Mouse (Mus musculus) lung, postnatal 4 days (tissue): ENCODE data around the gene Eef1e1.
"Not testable (repeated sequence)": the region's sequence is repeated elsewhere in the genome, so short reads cannot be mapped to it uniquely, and the experiment has no call there.

Source experiments
- DNase-seq, 2 experiments: peaks; one replicate each; pipeline ENCODE4 v3.0.0; 2021

Gene Eef1e1

DNA sequence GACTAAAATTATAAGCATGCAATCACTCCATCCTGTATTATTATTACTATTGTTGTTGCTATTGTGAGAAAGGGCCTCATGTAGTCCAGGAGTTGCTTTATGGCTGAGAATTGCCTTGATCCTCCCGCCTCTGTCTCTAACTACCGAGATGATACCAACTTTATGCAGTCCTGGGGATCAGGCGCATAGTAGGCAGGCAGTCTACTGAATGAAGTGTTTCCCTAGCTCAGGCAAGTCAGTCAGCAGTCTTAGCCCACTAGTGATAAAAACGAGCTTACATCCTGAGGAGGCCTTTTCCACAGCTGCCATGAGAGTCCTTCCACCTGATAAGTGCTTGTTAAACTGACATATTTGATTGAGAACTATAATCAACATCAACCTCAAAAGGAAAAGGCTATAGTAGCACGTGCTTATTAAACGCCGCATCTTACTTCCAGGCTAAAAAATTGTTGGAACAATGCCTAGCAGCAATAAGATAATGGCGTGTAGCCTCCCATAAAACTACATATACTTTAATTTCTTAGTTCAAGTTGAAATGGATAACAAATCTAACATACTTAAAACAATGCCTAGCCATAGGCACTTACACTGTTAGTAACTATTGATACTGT lies 34.5 kb downstream of the Eef1e1 start:
- no peak for DNase-seq

DNA sequence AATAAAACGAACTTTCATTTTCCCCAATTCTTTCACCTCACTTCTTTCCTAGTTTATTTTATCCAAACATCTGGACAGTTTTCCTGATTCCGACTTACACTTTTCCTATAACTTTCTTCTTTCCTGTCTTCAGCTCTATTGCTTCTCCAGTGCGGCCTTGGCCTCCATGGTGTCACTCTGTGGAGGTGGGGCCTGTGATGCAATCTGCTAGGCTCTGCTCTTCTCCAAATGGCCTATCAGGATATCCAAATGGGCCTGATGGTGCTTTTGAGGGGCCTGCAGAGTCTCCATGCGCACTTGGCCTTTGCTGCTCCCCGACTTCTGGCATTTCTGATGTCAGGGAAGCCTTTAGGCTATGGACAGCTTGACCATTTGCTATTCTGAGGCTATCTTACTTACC lies 35.6 kb downstream of the Eef1e1 start:
- DNase-seq, result no peak

DNA sequence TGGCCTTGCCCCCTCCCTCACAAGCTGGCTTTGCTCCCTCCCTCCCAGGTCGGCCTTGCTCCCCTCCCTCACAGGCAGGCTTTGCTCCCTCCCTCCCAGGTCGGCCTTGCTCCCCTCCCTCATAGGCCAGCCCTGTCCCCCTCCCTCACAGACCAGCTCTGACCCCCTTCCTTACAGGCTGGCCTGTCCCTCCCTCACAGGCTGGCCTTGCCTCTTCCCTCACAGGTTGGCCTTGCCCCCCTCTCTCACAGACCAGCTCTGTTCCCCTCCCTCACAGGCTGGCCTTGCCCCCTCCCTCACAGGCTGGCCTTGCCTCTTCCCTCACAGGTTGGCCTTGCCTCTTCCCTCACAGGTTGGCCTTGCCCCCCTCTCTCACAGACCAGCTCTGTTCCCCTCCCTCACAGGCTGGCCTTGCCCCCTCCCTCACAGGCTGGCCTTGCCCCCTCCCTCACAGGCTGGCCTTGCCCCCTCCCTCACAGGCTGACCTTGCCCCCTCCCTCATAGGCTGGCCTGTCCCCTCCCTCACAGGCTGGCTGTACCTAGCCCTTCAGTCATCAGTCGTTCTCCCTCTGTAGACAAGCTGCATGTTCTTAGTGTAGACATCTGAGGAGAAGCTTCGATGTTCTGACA lies 40.7 kb downstream of the Eef1e1 start:
- not testable (repeated sequence) for DNase-seq

DNA sequence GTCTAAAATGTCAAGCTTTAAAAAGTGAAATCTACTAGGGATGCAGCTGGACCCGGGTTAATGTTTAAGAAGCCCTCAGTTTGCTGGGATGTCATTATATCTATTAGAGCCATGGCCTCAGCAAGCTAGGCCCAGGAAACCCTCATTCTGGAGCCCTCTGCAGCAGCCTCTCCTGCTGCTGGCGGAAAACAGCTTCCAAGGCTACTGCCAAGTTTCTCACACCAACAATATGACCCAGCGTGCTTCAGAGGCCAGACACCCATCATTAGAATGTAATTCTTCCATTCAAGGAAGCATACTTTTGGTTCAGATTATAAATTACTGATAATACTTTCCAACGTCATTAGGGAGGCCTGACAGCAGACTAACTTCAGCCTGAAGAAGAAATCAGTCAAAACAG lies 42.0 kb downstream of the Eef1e1 start:
- peak; percentile 27 to 74 for DNase-seq

DNA sequence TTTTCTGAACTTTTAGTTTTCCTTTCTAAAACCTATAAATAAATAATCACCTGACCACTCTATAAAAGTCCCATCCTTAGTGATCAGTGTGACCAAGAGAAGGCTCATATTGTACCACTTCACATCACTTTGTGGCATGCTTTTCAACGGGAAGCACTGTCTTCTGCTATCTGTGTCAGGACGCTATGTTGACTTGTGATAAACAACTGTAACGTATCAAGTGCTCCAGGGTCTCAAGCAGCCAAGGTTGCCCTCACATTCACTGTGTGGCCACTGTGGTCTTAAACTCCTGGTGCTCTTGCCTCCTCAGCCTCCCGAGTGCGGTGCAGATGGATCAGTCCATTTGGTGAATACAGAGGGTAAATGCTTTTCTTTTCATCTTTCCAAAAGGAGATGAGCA lies 43.2 kb downstream of the Eef1e1 start:
- DNase-seq, result no peak

DNA sequence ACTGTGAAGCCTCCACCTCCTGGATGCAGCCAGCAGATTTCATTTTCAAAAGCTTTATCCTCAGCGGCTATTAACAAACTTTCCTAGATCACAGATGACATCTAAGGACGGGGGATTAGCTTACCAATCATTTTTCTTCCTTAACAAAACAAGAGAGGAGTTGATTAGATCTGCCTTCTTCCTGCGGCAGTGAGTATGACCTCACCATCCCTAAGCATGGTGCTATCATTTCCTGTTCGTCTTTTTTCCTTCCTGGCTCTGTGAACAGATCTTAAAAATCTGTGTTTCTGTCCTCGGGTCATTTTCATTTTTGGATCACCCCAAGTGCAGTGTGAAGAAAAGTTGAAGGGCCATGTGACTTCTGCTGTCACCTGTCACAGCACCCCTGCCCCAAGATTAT lies 44.6 kb downstream of the Eef1e1 start:
- peak in 1 of 2 experiments; percentile 17 for DNase-seq

DNA sequence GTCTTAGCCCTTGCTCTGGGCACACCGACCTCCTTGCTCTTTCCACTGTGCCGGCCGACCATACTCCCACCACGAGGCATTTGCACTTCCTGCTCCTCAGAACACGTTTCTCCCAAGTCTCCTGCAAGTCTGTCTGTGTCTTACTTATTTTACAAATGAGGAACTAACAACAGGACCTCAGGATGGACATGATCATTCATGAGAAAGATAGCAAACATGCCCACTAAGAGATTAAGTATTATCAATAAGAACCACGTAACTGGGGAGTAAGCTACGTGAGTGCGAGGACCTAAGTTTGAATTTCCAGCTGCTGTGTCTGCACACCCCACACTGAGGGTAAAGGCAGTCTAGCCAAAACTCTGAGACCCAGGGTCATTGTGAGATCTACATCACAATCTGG lies 45.3 kb downstream of the Eef1e1 start:
- no peak for DNase-seq

DNA sequence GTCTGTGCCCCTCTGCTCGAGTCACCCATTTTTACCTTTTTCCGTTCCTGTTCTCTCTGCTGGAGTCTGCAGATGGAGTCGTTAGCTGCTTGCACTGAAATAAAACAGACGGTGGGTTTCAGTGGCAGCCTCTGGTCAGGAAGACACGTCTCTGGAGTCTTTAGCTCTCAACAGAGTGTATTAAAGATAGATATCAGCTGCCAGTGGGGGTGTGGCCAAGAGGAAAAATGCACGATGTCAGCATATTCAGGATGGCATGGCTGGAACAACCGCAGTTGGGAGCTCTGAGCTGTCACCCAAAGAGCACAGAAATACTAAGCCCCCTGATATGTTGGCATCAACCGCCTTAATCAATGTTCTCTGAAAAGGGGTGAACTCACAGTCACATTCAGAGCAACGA lies 46.2 kb downstream of the Eef1e1 start:
- peak in 1 of 2 experiments; percentile 58 for DNase-seq

DNA sequence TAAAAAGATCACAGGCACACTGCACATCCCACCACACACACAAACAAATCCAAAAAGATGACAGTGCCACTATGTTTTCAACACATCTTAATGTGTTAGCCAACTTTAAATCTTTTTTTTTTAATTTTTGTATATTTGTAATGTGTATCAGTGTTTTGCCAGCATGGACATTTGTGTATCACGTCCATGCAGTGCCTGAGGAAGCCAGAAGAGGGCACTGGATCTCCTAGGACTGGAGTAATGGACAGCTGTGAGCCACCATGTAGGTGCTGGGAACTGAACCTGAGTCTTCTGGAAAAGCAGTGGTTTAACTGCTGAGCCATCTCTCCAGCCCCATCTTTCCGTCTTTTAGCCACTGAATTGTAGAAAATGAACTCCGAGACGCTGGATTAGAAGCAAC lies 46.7 kb downstream of the Eef1e1 start:
- DNase-seq, result no peak

DNA sequence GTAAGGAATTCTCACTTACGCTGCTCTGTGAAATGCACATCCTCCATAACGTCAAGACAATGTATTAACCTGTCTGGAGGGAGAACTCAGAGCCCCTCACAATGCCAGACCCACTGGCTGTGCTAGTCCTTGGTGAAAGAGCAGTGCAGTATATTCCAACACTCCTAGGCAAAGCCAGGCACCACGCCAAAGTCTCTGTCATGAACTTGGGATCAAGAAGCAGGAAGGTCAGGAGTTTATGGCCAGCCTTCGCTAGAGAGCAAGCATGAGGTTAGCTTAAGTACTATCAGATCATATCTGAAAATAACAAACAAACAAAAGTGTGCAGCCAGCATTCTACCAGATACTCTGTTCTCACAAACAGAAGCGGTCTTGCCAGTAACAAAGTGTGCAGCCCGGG lies 48.5 kb downstream of the Eef1e1 start:
- peak; percentile 59 to 73 for DNase-seq

DNA sequence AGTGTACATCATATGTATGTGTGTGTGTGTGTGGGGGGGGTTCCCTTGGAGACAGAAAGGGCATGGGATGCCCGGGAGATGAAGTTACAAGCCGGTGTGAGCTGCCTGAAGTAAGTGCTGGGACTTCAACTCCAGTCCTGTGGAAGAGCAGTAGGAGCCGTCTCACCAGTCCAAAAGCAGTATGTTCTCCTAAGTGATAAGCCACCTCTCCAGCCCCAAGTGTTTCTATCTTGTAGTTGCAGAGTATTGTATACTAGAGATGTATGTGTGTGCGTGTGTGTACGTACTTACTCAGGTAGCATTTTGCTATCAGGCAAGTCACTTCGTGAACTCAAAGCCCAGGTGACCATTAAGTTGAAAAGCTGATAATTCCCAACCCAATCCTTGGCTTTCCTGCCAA lies 51.7 kb downstream of the Eef1e1 start:
- no peak for DNase-seq

DNA sequence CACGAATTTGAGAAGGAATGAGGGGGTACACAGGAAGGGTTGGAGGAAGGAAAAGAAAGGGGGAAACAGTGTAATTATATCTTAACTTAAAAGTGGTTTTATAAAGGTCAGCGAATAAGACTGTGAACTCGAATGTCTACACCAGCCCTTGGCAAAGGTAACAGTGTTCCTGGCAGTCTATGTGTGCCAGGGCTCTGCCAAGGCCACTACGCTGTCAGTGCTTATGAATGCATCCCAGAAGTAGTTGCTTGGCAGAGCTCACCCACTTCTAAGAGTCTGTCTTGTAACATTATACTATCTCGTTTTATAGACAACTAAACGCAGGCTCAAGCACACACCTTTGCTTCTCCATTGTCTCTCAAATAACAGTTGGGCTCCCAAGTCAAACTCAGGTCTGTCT lies 53.5 kb downstream of the Eef1e1 start:
- DNase-seq, result no peak

DNA sequence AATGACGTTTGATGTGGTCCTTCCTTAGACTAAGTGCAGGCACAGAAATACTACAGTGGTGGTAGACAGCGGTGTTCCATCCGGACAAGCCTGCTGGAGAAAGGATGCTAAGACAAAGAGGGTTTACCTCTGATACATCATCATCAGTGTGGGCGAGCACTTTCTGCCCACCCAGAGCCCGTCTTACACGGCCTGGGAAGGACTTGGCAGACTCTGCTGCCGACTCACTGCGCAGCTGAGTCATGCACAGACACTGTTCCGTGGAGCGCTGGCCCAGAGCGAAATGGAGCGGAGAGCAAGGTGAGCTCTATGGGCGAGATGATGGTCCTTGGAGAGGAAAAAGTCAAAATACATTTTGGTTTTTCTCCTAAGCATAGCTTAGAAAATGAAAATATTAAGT lies 55.9 kb downstream of the Eef1e1 start:
- DNase-seq, result no peak

DNA sequence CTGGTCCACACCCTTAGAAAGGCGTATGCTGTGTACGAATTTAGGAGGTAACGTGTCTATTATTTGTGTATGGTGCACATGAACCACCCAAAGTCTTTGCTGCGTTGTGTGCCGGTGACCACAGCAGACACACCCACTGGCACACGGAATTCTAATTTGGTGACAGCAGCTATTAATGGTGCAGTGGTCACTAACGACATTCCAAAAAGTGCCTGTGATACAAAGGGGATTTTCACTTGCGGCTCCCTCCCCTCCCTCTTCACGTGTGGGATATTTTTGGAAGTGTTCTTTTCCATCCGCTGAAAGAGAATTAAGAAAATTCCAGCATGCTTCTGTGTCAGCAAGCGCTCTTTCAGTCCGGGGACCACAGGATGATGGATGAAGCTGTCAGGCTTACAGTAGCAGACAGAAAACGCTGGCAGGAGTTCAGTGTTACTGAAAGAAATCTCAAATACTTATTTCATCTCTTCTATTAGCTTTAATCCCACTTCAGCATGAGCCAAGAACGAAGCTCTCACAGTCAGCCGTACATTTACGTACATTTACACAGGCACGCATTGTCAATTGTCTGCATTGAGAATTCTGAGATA lies 56.5 kb downstream of the Eef1e1 start:
- DNase-seq, result no peak

DNA sequence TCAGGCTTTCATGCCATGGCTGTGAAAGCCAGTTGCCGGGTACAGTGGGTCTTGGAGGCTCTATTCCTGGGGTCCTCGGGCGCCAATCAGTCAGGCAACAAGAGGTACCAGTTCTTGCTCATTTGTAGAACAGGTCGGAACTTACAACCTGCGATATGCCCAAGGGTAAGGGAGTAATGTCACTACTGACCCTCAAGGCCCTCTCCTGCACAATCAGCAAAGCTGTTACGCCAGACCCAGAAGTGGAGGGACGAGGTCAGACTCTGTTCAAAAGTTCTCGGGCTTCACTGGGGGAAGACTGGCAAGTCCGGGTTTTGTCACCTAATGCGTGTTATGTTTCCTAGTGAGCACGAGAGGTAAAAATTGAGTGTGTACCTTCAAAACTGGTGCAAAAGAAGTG lies 58.0 kb downstream of the Eef1e1 start:
- DNase-seq, result no peak

DNA sequence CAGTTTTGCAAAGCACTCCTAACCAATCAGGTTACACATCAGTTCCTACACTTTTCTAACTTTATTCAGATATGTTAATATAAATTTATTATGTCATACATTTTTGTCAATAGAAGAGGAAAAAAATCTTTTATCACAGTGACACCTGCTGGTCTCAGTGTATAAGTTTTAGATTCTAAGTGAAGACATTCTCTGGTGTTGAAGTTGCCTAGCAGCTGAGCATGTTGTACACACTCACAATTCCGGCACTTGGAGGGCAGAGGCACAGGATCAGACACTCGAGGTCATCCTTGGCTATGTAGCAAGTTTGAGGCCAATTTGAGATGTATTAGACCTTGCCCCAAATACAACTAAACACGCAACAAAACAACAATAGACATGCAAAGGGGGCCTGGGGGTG lies 61.8 kb downstream of the Eef1e1 start:
- no peak for DNase-seq

DNA sequence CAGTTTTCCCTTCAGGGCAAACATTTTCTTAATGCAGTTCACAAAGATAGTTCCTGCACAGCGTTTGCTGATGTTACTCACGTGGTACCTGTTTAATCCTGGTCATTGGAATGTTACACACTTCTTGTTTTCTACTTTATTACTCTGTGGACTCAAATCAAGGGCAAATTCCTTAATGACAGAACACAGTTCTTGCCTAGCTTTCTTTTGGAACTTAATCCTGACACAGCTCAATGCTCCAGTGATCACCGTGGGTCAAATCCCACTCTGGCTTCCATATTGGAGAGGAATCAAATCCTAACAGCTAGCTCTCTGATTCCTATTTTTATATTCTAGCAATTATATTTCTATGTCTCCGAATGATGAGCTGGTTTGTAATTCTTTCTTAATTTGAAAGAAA lies 62.4 kb downstream of the Eef1e1 start:
- DNase-seq, result no peak
